Mouse (Mus musculus) kidney, adult 8-10 months (tissue): ENCODE results near the gene Slc2a3.
A peak's percentile ranks its signal among the peaks of the same experiment; 100 is the strongest.

ENCODE experiments used
- DNase-seq, 2 experiments: peaks; one replicate each; pipeline ENCODE4 v3.0.0; 2022

Slc2a3 gene

DNA sequence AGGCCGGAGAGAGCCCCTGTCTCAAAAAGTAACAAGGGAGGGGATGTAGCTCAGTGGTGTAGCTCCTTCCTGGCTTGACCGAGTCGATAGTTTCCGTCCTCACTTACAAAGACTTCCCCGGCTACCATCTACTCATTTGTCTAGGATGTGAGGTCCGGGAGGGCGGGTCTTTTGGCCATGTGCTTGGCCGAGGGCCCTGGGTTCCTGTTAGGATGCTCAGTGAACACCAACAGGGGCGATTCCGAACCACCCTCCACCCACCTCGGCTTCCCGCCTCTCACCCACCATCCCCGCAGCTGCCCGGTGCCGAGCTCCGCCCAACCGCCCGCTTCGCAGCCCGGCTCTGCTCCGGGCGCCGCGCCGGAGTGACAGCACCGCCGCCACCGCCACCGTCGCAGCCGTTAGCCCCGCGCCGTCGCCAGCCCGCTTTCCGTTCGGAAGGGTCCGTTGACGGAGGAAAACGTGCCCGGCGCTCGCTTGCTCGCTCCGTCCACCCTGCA, at the start of gene Slc2a3:
Gene Slc2a3 (minus strand): TSS at position 340 of the 500 bp plus-strand sequence.
- DNase-seq: peak in 1 of 2 experiments; percentile 45

DNA sequence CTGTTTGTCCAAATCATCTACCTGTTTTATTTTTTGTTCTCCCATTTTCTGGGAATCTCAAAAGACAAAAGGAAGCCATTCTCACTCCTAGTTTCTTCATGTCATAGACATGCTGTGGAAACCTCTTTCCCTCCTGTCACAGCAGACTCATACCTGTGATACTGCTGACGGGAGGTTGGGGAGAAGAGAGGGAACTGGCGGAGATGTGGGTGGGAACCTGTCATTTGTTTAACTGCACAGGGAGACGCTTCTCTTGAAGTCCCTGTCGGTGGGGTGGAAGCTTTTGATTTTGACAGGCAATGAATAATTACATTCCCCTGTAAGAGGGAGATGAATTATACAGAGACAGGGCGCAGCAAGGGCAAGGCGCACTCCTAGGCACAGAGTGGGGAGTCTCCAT, 42.3 kb upstream of the Slc2a3 start:
- DNase-seq: no peak

DNA sequence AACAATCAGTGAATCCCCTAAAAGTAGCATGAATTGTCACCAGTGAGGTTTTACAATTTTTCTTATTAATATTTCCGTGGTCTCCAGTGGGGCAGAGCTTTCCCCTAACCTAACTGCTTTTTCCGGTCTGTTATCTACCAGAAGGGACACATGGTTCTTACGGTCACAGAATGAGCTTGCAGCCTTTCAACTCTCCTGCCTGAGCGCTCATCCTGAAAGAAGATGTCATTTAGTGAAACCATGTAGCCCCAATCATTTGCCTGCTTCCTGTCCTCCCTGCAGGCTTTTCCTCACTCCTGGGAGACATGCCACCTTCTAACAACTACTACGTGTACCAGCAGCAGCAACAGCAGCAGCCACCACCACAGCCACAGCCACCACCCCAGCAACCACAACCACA, 36.1 kb upstream of the Slc2a3 start:
- DNase-seq: no peak

DNA sequence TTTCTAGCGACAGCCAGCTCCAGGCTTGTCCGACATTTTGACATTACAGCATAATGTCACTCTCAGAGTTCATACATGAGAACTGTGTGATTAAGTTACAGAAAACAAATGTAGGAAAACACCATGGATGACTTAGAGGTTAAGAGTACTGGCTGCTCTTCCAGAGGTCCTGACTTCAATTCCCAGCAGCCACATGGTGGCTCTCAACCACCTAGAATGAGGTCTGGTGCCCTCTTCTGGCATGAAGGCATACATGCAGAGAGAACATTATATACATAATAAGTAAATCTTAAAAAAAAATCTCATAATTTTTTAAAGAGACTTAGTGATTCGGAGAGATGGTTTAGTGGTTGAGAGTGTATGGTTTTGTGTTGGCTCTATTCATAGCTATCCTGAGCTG, 35.5 kb upstream of the Slc2a3 start:
- DNase-seq: no peak

DNA sequence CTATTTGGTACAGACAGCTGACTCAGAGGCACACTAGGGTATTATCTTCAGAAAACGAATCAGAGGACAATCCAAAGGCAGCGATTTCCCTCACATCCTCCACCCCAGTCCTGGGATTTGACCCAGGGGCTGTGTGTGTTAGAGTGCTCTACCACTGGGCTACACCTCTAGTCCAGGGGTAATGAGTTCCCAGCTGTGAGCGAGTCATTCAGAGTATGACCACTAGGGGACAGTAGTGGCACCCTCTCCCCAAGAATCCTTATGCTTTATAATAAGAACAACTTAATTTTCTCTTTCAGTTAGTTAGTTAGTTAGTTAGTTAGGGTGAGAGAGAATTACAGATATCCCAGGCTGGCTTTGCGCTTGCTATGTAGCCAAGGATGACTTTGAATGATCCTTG, 32.9 kb upstream of the Slc2a3 start:
- peak in 1 of 2 experiments; percentile 63 for DNase-seq

DNA sequence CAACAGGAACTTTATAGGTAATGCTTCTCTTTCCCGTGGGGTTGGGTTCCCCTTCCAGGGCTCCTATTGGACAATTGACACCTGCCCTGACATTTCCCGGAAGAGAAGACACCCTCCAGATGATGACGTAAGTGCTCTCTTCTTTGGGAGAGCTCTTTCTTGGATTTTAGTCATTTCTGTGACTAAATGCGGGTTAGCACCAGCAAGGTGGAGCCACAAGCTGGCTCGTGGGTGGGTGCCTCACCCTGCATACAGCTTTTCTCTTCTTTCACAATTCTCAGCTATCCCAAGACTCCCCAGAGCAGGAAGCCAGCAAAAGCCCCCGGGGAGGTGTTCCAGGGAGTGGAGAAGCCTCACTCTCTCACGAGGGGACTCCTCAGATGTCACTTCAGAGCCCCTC, 31.4 kb upstream of the Slc2a3 start:
- no peak for DNase-seq

DNA sequence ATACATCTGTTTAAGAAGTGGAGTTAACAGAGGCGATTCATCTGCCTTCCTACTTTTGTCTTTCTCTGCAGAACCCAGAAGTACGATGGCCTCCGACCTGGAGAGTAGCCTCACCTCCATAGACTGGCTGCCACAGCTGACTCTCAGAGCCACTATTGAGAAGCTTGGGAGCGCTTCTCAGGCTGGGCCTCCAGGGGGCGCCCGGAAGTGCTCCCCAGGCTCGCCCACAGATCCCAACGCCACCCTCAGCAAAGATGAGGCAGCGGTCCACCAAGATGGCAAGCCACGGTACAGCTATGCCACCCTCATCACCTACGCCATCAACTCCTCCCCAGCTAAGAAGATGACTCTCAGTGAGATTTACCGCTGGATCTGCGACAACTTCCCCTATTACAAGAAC, 26.6 kb upstream of the Slc2a3 start:
- peak in 1 of 2 experiments; percentile 24 for DNase-seq

DNA sequence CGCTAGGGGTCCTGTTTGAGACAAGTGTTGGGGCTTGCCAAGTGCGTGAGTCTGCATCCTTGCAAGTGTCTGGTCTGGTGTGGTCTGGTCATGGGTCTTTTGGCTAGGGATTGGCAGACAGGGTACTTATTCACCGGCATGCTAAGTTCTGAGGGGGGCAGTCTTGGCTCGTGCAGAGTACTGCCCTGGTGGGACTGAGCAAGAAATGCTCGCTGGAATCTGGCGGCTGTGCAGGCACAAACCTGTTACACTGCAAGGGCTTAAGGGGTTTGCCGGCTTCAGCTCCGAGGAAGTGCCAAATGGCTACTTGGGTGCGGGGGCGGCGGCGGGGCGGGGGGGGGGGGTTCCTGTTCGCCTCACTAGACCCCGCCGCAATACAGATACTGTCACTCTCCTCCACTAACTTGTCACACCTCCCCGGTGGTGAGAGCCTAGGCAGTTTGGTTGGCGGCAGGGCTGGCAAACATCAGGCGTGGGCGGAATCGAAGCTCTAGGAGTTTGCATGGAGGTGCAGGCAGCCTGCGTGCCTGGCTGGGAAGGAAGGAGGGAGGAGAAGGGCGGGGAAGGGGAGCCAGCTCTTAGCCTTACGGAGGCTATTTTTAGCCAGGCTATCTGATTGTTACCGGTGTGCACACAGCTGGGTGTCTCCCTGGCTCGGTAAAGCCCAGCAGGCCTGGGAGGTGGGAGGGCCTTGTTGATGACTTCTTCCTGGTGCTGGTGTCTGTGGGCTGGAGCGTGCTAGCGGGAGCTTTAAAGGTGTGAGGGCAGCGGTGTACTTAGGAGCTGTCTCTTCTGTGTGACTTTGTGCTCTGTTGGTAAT, 24.7 kb upstream of the Slc2a3 start:
- DNase-seq: peak; percentile 56 to 73

DNA sequence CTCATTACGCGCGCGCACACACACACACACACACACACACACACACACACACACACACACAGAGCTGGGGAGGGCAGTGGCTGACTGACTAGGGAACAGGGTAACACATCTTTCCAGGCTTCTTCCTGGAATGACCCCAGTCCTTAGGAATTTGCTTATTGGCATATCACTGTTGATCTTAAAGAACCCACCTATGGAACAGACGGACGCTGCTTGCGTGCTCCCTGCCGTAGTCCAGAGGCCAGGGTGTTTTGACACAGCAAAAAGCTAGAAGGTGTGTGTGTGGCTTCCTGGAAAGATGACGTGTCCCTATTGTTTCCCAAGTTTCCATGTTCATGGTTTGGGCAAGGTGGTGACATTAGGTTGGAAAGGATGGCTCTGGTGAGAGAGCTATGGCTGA, 23.7 kb upstream of the Slc2a3 start:
- no peak for DNase-seq

DNA sequence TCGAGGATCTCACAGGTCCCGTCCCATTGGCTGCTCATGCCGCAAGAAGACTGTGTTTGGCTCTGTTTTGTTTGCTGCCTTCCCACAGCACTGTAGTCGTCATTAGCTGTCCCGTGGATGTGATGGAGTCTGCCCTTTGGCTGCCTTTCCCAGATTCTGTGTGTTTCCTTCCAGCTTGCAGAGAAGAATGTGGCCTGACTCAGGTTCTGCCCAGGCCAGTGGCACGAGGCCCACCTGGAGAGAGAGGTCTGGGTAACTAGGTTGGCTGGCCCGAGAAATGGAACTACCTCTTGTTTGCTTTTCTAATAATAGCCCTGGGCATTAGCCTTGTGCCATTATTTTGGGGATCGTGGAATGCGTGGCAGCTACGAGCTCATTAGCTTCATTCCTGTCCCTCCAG, 22.6 kb upstream of the Slc2a3 start:
- peak; percentile 19 to 44 for DNase-seq

DNA sequence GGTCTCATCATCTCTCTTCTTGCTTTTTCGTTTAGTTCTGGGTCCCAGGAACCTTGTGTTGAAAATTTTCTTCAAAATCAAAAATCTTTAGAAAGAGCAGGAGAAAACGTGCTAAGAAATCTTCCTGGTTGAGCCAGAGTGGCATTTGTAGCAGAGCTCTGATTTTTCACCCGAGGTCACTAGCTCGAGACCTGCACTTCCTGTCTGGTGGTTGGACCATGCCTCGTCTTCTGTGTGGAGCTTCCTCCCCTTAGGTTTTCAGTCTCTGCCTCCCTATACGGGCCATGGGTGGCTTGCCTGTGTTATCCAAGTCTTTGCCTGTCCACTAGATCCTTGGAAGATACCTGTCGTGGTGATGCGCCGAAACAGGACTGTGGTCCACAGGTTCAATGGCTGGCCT, 20.4 kb upstream of the Slc2a3 start:
- no peak for DNase-seq

DNA sequence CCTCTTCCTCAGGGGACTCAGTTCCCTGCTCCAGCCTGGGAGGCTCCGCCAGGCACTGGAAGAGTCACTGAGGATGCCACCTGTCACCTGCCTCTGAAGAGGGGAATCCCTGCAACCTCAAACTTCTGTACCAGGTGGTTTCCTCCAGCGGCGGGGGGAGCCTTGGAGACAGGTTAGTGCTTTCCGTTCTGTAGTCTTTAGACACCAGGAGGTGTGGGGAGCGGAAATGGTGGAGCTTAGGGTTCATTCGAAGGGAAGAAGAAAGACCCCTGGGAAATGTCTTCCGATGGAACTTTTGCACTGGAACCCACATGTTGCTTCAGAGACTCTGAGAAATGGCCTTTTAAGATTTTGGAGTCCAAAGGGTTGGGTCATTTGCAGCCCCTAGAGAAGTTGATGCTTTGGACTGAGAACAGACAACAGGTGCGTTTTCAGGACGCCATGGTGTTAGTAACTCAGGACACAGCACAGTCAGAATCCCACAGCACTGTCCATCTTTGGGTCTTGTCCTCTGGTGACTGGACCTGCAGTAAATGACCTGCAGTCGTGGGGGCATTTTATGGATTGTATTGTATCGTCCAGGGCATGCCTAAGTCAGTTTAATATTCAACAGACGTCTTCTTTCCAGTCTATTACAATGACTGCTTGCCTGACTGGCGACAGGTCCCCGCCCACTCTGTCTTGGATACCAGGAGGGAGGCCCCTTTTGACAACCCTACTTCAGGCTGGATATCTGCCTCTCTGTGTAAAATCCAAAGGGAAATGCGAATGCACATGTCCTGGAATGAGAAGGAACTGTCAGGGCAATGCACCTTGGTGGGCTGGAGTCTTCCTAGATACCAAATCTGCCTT, 19.6 kb upstream of the Slc2a3 start:
- DNase-seq: peak; percentile 22 to 35

DNA sequence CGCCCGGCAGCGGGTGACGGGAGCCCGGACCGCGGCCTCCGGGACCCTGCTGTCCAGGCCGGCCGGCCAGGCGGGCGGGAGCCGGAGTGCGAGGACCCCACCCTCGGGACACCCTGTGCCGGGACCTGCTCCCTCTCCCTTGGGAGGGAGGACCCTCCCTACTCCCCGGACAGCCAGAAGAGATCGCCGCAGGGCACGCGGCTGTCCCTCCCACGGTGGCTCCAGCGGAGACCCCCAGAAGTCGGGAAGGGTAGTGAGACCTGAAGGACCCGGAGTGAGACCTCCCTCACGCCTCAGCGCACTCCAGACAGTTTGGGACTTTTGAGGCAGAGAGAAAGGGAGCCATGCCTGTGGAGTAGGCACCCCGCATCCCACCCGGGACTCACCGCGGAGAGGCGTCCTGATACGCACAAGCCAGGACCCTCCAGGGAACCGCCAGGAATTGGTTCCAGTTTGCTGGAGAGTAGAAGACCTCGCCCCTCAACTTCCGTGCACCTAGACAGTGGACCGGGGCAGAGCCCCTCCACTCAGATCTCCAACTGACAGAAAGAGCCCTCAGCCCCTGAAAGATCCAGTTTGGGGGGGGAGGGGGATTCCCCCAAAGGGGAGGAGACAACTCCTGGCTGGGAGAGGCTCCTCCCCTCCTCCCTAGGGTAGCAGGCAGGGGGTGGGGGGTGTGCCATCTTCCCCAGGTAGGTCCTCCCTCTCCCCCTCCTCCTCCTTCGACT, 18.8 kb upstream of the Slc2a3 start:
- peak; percentile 28 to 36 for DNase-seq

DNA sequence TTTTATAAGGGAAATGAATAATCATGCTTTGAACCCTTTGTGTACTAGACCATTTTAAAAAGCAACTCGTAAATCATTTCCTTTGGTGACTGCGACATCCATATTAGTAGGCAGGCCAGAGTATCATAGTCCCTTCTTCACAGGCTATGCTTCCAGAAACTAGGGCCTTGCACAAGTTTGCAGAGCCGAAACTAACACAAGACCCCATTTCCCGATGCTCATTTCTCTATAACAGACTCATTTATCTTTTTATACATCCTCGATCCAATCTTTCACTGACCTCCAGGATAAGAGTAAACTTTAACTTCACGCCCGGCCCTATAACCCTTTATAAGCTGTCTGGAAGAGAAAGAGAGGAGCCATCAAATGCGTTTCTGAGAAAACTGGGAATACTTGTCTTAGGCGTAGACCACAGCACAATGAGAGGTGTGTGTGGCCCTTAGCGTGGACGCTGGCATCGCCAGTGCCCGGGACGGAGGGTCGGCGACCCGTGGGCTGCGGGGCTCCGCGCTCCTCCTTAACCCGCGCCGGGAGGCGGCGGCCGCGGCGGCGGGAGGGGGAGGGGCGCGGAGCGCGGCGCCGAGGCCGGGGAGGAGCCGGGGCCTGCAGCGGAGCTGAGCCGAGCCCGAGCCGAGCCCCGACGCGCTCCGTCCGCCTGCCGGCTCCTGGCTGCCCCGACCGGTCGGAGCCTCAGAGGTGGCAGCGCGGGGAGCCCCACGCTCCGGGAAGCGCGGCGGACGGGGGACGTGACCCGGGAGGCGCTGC, 18.0 kb upstream of the Slc2a3 start, which contains the start of gene Foxj2:
Gene Foxj2 (plus strand): TSS at position 609 of the 765 bp plus-strand sequence.
- DNase-seq: peak; percentile 58 to 71

DNA sequence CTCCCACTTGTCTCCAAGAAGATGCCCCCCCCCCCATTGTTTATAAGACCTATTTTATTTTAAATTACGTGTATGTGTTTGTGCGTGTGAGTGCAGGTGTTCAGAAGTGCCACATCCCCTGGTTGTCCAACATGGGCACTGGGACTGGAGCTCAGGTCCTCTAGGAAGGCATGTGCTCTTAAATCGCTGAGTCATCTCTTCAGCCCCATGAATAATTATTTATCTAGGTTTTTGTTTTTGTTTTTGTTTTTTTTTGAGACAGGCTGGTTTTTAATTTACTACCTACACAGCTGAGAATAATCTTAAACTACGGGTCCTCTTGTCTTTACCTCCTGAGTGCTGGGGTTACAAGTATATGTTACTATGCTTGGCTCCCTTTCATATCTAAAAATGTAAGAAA, 12.2 kb upstream of the Slc2a3 start:
- DNase-seq: no peak

DNA sequence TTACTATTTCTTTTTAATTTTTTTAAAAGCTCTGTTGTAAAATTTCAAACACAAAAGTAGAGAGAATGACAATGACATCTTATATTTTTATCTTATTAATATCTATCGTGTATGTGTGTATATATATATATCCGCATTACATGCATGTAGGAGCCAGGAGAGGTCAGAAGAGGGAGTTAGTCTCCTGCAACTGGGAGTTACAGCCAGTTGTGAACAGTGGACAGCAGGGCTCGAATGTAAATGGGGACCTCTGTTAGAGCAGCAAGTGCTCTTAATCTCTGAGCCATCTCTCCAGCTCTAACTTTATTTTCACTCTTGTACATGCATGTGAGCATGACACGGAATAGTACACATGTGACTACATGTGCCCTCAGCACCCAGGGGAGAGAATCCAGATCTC, 11.3 kb upstream of the Slc2a3 start:
- no peak for DNase-seq

DNA sequence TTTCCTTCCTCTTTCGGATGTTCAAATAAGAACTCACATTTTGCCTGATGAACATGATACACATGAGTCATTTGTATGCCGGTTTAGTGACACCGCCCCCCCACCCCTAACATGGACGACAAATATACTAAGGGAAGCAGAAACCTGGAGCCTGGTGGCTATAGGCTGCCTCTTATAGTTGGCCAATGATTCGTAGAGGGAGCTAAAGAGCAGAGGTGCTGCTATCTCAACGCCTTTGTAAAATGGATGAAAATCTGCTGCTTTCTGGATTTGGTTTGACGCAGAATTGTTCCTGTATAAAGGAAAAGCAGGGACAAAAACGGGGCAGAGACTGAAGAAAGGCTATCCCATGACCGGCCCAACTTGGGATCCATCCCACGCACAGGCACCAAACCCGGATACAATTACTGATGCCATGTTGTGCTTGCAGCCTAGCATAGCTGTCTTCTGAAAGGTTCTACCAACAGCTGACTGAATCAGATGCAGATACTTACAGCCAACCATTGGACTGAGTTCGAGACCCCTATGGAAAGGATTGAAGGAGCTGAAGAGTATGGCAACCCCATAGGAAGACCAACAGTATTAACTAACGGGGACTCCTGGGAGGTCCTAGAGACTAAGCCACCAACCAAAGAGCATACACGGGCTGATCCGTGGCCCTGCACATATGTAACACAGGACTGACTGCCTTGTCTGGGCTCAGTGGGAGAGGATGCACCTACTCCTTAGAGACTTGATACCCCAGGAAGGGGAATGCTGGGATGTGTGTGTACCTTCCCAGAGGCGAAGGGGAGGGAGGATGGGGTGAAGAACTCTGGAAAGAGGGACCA, 10.5 kb upstream of the Slc2a3 start:
- DNase-seq: peak; percentile 25 to 31

DNA sequence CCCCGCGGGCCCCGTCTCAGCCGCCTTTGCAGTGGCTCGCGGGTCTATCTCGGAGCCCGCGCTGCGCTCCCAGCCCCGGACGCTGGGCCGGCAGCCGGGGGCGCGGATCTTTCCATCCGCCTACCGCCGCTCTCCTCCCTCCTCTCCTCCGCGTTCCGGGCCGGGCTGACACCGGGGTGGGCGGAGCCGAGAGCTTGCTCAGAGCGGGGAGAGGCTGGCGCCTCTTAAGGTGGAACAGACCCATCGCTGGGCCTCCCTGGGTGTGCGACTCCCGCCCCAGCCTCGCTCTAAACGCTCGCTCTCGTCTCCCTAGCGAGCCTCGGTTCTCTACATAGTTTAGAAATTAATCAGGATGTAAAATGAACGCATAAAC, 9.8 kb upstream of the Slc2a3 start:
- DNase-seq: peak; percentile 94 to 95

DNA sequence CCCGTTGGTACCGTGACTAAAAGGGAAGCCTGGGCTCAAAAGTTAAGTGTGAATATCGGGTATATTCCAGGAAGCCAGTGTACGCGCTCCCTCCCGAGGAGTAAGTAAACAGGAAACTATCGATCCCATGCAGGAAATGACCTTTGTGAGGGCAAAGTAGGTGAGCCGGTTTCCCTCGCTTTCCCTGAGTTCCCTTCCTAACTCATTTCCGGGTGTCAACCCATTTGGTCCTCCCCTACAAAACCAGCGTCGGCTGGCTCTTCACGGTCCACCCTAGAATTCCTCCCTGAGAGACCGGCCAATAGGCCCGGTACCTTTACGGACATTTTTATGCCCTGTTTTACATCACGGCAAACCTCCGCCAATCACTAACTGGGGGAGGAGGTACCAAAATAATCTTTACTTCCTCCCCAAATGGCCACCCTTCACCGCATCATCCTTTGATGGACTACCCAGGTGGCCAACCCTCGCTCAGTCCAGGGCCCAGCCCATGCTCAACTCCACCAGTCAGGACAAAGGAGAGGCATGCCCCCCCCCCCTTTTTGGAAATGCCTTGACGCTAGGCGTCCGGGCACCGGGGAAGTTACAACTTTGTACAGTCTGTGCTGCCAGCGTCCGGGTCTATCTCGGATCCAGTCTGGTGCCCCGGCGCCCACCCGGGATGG, 9.3 kb upstream of the Slc2a3 start:
- peak; percentile 98 to 99 for DNase-seq

DNA sequence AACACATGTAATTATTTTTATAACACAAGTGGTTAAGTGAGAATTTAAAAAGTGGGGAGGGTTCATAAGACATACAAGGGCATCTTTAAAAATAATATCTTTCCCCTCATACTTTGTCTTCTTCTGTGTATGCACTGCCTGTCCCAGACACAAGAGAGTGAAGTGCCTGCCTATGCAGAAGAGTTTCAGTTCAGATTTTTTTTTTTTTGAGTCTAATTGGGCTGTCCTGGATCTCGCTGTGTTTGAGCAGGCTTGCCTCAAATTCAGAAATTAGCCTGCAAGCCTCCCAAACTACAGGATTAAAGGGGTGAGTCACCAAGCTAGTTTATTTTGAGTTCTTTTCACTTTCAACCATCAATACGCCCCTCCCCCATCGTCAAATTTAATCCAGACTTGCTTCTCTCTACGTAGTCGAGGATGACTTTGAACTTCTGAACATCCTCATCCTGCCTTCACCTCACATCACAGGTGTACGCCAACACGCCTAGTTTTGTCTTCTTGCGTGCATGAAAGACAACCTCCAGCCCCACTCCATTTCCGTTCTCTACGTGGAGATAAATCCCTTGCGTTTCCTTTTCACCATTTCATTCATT, 8.7 kb upstream of the Slc2a3 start:
- DNase-seq: no peak
